Mouse (Mus musculus): ENCODE measurements around the gene Kctd6.

DNA sequence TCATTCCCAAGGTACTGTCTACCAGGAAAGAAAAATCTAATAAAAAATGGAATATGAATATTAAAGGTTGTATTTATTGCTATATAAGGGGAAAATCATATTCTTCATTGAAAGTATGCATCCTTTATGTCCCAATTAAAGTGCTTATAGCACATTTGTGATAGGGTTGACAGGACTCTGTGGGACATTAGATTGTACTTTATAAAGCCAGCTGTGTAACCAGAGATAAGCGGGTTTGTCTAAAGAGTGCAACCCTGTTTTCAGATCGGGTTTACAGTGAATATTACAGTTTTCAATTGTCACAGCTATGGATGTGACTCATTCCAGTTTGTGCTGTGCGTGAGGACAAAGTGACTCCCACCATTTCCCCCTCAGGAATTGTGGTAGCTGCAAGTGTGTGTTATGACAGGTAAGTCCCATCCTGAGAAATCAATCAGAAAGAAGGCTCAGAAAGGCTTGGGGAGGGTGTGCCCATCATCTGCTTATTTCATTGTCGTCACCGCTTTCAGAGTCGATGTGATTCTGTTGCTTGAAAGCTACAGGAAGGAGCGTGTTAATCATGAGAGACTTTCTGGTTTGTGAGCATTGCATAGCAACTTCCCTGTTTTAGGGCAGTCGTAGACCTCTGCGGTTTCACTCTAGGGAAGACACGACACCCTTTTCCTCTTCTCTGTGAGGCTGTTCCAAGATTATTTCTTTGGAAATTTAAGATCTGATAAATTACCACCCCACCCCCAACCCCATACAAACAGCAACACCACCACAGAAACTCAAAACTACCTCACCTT, 9.8 kb downstream of the Kctd6 start:
- TF ChIP-seq CTCF (IDR thresholded peaks at IDR 0.05; ENCODE audit: low read depth) (no peak), EP300 (IDR thresholded peaks at IDR 0.05; ENCODE audit: low read depth) (peak; percentile 85)
